ENCODE assay signal across 20 mouse cellular contexts in the genomic region with DNA sequence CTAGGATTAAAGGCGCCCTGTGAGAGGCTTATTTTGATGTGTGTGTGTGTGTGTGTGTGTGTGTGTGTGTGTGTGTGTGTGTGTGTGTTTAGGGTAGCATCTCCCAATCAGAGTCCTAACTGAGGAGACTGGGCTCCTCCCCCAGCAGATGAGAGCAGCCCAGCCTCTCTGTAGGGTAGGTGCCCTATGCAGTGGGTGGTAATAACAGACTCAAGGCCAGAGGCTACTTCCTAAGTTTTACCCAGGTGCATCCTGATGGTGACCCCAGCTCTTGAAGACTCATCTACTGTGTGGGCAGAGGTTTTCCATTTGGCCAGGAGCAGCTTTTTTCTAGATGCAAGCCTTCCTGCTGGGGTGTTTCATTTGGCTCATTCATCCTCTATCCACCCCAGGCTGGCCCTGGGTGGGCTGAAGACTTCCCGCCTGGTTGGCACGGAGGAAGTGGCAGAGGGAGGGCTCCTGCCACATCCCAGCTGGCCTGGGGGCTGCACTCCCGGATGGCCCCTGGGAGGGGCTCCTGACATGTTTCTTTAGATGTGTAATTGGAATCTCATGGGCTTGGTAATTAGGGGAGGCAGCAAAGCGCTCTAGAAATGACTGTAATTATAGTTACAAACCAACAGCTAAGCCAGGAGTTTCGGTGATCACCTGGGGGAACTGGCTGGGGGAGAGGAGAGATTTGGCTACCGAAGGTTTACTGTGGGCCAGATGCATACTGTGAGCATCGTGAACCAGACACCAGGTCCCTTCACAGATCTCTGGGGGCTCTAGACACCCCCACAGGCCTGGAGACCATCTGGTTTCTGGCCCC. TPM values are rescaled to one million over a fixed set of nuclear protein-coding genes. Genes with fewer than 3 reads are reported as not detected.
DNase-seq lines count a peak whose midpoint lies in the region; ATAC-seq and TF ChIP-seq lines count a peak whose summit lies in the region.
"Had no signal": no experiment of that assay in that cellular context is flagged by ENCODE, and none has a peak within 500 bp of the region (broad histone marks: within the 10 kb centered on the region; RNA-seq: fewer than 3 reads in every experiment).

No protein-coding gene starts in this region.

- H3K36me3 ChIP-seq in hindbrain, embryonic 15.5 days = no peaks in the 10 kb centered on the region
- H3K36me3 ChIP-seq in hindbrain, embryonic 10.5 days = no peaks in the 10 kb centered on the region
- no peaks in the 10 kb centered on the region for H3K36me3 ChIP-seq in midbrain, postnatal 0 days (ENCODE audit: insufficient read depth, low read length)
- H3K36me3 ChIP-seq in midbrain, embryonic 11.5 days (ENCODE audit: control insufficient read depth, insufficient read depth, low read length) = no peaks in the 10 kb centered on the region
- no peaks in the 10 kb centered on the region for H3K36me3 ChIP-seq in embryonic facial prominence, embryonic 13.5 days
- H3K36me3 ChIP-seq: heart, embryonic 12.5 days; neural tube, embryonic 12.5 days; stomach, embryonic 15.5 days had no signal

- no peak overlapping the region for H3K4me3 ChIP-seq in hindbrain, embryonic 15.5 days
- H3K4me3 ChIP-seq in hindbrain, embryonic 10.5 days = no peak overlapping the region
- H3K4me3 ChIP-seq in midbrain, postnatal 0 days (ENCODE audit: low read depth, low read length) = no peak overlapping the region
- no peak overlapping the region for H3K4me3 ChIP-seq in midbrain, embryonic 11.5 days (ENCODE audit: low read depth, low read length)
- no peak overlapping the region for H3K4me3 ChIP-seq in embryonic facial prominence, embryonic 13.5 days
- H3K4me3 ChIP-seq: heart, embryonic 12.5 days; neural tube, embryonic 12.5 days; stomach, embryonic 15.5 days had no signal

- peaks cover 13% of the 10 kb centered on the region for H3K4me1 ChIP-seq in hindbrain, embryonic 15.5 days (replicated peaks)
- H3K4me1 ChIP-seq in hindbrain, embryonic 10.5 days (replicated peaks) = peaks cover 30% of the 10 kb centered on the region
- no peaks in the 10 kb centered on the region for H3K4me1 ChIP-seq in midbrain, postnatal 0 days (ENCODE audit: insufficient read depth, low read length)
- peaks cover 1% of the 10 kb centered on the region; the same call in 1 of the 2 replicates for H3K4me1 ChIP-seq in midbrain, embryonic 11.5 days (ENCODE audit: control insufficient read depth, insufficient read depth, low read length)
- peaks cover 17% of the 10 kb centered on the region for H3K4me1 ChIP-seq in embryonic facial prominence, embryonic 13.5 days

- WGBS in hindbrain, embryonic 15.5 days = 44% methylated on average over 8 of the region's 8 CpGs
- 57% methylated on average over 8 of the region's 8 CpGs for WGBS in hindbrain, embryonic 10.5 days
- 48% methylated on average over 8 of the region's 8 CpGs for WGBS in midbrain, postnatal 0 days
- WGBS in midbrain, embryonic 11.5 days = 68% methylated on average over 8 of the region's 8 CpGs
- WGBS in embryonic facial prominence, embryonic 13.5 days = 22% methylated on average over 8 of the region's 8 CpGs

- peaks cover 9% of the 10 kb centered on the region; the same call in 1 of the 2 replicates for H3K27me3 ChIP-seq in hindbrain, embryonic 15.5 days
- H3K27me3 ChIP-seq in hindbrain, embryonic 10.5 days (ENCODE audit: insufficient read depth, poor library complexity, severe bottlenecking) = peaks cover 31% of the 10 kb centered on the region
- no peaks in the 10 kb centered on the region for H3K27me3 ChIP-seq in midbrain, postnatal 0 days (ENCODE audit: insufficient read depth, low read length)
- peaks cover 3% of the 10 kb centered on the region for H3K27me3 ChIP-seq in midbrain, embryonic 11.5 days (ENCODE audit: control insufficient read depth, insufficient read depth, low read length)
- H3K27me3 ChIP-seq in embryonic facial prominence, embryonic 13.5 days = peaks cover 28% of the 10 kb centered on the region

- H3K9ac ChIP-seq in hindbrain, embryonic 15.5 days = no peak overlapping the region
- H3K9ac ChIP-seq in midbrain, postnatal 0 days (replicated peaks; ENCODE audit: low read length, poor library complexity, severe bottlenecking) = no peak overlapping the region
- H3K9ac ChIP-seq in midbrain, embryonic 11.5 days (ENCODE audit: low read length) = no peak overlapping the region
- no peak overlapping the region for H3K9ac ChIP-seq in embryonic facial prominence, embryonic 13.5 days
- H3K9ac ChIP-seq: heart, embryonic 12.5 days; neural tube, embryonic 12.5 days; stomach, embryonic 15.5 days had no signal

- H3K27ac ChIP-seq in hindbrain, embryonic 15.5 days (replicated peaks) = peak overlapping the region; percentile 42; the same call in 1 of the 2 replicates
- H3K27ac ChIP-seq in hindbrain, embryonic 10.5 days = no peak overlapping the region
- H3K27ac ChIP-seq in midbrain, postnatal 0 days (ENCODE audit: low read depth, low read length) = no peak overlapping the region
- no peak overlapping the region for H3K27ac ChIP-seq in midbrain, embryonic 11.5 days (ENCODE audit: low read depth, low read length)
- peak overlapping the region; percentile 12; the same call in 1 of the 2 replicates for H3K27ac ChIP-seq in embryonic facial prominence, embryonic 13.5 days
- H3K27ac ChIP-seq: neural tube, embryonic 12.5 days; stomach, embryonic 15.5 days had no signal

- no peaks in the 10 kb centered on the region for H3K9me3 ChIP-seq in hindbrain, embryonic 15.5 days
- no peaks in the 10 kb centered on the region for H3K9me3 ChIP-seq in hindbrain, embryonic 10.5 days
- H3K9me3 ChIP-seq in midbrain, postnatal 0 days (ENCODE audit: low read length) = no peaks in the 10 kb centered on the region
- H3K9me3 ChIP-seq in midbrain, embryonic 11.5 days (ENCODE audit: control insufficient read depth, low read length) = no peaks in the 10 kb centered on the region
- H3K9me3 ChIP-seq in embryonic facial prominence, embryonic 13.5 days = no peaks in the 10 kb centered on the region
- H3K9me3 ChIP-seq: heart, embryonic 12.5 days; neural tube, embryonic 12.5 days; stomach, embryonic 15.5 days had no signal

- no peak for TF ChIP-seq CTCF in midbrain, postnatal 0 days (IDR thresholded peaks at IDR 0.05)

- DNase-seq in hindbrain, embryonic 10.5 days (ENCODE audit: low spot score) = no peak
- DNase-seq in midbrain, postnatal 0 days (ENCODE audit: low spot score) = peak; percentile 48
- no peak for DNase-seq in midbrain, embryonic 11.5 days (ENCODE audit: low spot score, missing footprints)
- no peak for DNase-seq in kidney, postnatal 10 days
- no peak for DNase-seq in layer of hippocampus, adult 8-10 months (ENCODE audit: low spot score in 2 of 2)
- DNase-seq: adrenal gland, postnatal 25 days; cerebellum, postnatal 36 days; gastrocnemius, postnatal 25 days; kidney, adult 8-10 months; liver; lung, adult 2 months; midbrain, embryonic 14.5 days had no signal

- no peak overlapping the region for H3K4me2 ChIP-seq in hindbrain, embryonic 15.5 days
- no peak overlapping the region for H3K4me2 ChIP-seq in midbrain, postnatal 0 days (ENCODE audit: low read depth, low read length, poor library complexity, severe bottlenecking)
- no peak overlapping the region for H3K4me2 ChIP-seq in midbrain, embryonic 11.5 days
- H3K4me2 ChIP-seq in embryonic facial prominence, embryonic 13.5 days = 0 out of 2 replicates have a peak overlapping the region, but pooled peaks have one; percentile 16
- H3K4me2 ChIP-seq: heart, embryonic 12.5 days; neural tube, embryonic 12.5 days; stomach, embryonic 15.5 days had no signal

- 0 out of 2 replicates have a peak, but pooled peaks have one; percentile 20 for ATAC-seq in hindbrain, embryonic 15.5 days (ENCODE audit: low FRiP score, low read depth)
- ATAC-seq in midbrain, postnatal 0 days (ENCODE audit: low FRiP score) = no peak
- no peak for ATAC-seq in midbrain, embryonic 11.5 days (ENCODE audit: low FRiP score)
- no peak for ATAC-seq in embryonic facial prominence, embryonic 13.5 days (ENCODE audit: insufficient number of reproducible peaks, insufficient read depth, low FRiP score, low TSS enrichment, low read depth)
- ATAC-seq in megakaryocyte progenitor cell, adult 5-6 weeks (replicated peaks; ENCODE audit: poor library complexity) = 0 out of 2 replicates have a peak, but pooled peaks have one; percentile 19

RNA-seq across cellular contexts. Expression of a gene that starts 13.2 kb away (rescaled TPM):
- polyA plus RNA-seq in hindbrain, embryonic 15.5 days (2015; fragmentation: Nextera tagmentation; extraction: Ambion mirVana) = 1.4 and 2.3 TPM in 2 replicates
- not detected in 2 replicates for polyA plus RNA-seq in hindbrain, embryonic 10.5 days (2016; fragmentation: Nextera tagmentation; extraction: Ambion mirVana)
- total RNA-seq in midbrain, postnatal 0 days (2014; rRNA removed) = 0.22 and 1.3 TPM in 2 replicates
- polyA plus RNA-seq in midbrain, postnatal 0 days (2015; fragmentation: Nextera tagmentation; extraction: Ambion mirVana) = 1.3 and 1.5 TPM in 2 replicates
- polyA plus RNA-seq in midbrain, embryonic 11.5 days (2014; fragmentation: Nextera tagmentation; extraction: Ambion mirVana) = 0.12 TPM in 1 of 2 replicates, not detected in the other
- 0.77 and 1.0 TPM in 2 replicates for polyA plus RNA-seq in embryonic facial prominence, embryonic 13.5 days (2015; fragmentation: Nextera tagmentation; extraction: Ambion mirVana)
- total RNA-seq in megakaryocyte progenitor cell, adult 5-6 weeks (2015) = 0.15 and 0.47 TPM in 2 replicates
- total RNA-seq in megakaryocyte progenitor cell, adult 5-6 weeks (2017) = 0.30 and 1.2 TPM in 2 replicates
- 1 to 10 TPM; 2.4 to 4.6 (median 3.1) TPM for total RNA-seq in layer of hippocampus, adult 8-10 months (2022)
- total RNA-seq: MEL had no signal
- polyA plus RNA-seq: heart, embryonic 12.5 days; hindbrain, embryonic 11.5 days; neural tube, embryonic 12.5 days had no signal

RNA-seq across cellular contexts. Expression of a gene that starts 53.1 kb away (rescaled TPM):
- 2.5 and 3.7 TPM in 2 replicates for polyA plus RNA-seq in hindbrain, embryonic 15.5 days (2015; fragmentation: Nextera tagmentation; extraction: Ambion mirVana)
- 0.71 and 1.6 TPM in 2 replicates for polyA plus RNA-seq in hindbrain, embryonic 10.5 days (2016; fragmentation: Nextera tagmentation; extraction: Ambion mirVana)
- 42.3 and 49.5 TPM in 2 replicates for total RNA-seq in midbrain, postnatal 0 days (2014; rRNA removed)
- polyA plus RNA-seq in midbrain, postnatal 0 days (2015; fragmentation: Nextera tagmentation; extraction: Ambion mirVana) = 3.2 and 3.6 TPM in 2 replicates
- polyA plus RNA-seq in midbrain, embryonic 11.5 days (2014; fragmentation: Nextera tagmentation; extraction: Ambion mirVana) = 0.78 and 1.0 TPM in 2 replicates
- polyA plus RNA-seq in embryonic facial prominence, embryonic 13.5 days (2015; fragmentation: Nextera tagmentation; extraction: Ambion mirVana) = 0.55 and 1.0 TPM in 2 replicates
- 0.10 and 0.27 TPM in 2 replicates for total RNA-seq in megakaryocyte progenitor cell, adult 5-6 weeks (2015)
- total RNA-seq in megakaryocyte progenitor cell, adult 5-6 weeks (2017) = 0.04 and 0.61 TPM in 2 replicates
- total RNA-seq in layer of hippocampus, adult 8-10 months (2022) = 100 to 1,000 TPM in 1 of 4 experiments, 10 to 100 TPM in 3; 91.0 to 102 (median 94.4) TPM
- total RNA-seq: MEL had no signal

Comparison
In these comparisons a context has a peak if more than half of its experiments do, and no peak if none do; other contexts are left out.
1. H3K27ac ChIP-seq: peak in hindbrain, embryonic 15.5 days (single experiment) and embryonic facial prominence, embryonic 13.5 days (single experiment); none in hindbrain, embryonic 10.5 days (single experiment), midbrain, postnatal 0 days (single experiment) and midbrain, embryonic 11.5 days (single experiment).
2. ATAC-seq: peak in hindbrain, embryonic 15.5 days (single experiment) and megakaryocyte progenitor cell, adult 5-6 weeks (single experiment); none in midbrain, postnatal 0 days (single experiment), midbrain, embryonic 11.5 days (single experiment) and embryonic facial prominence, embryonic 13.5 days (single experiment).